Mouse (Mus musculus): ENCODE measurements around the gene Uspl1.
A peak's percentile ranks its signal among the peaks of the same experiment; 100 is the strongest.
"Not testable (repeated sequence)": the region's sequence is repeated elsewhere in the genome, so short reads cannot be mapped to it uniquely, and the experiment has no call there.

The Uspl1 gene

DNA sequence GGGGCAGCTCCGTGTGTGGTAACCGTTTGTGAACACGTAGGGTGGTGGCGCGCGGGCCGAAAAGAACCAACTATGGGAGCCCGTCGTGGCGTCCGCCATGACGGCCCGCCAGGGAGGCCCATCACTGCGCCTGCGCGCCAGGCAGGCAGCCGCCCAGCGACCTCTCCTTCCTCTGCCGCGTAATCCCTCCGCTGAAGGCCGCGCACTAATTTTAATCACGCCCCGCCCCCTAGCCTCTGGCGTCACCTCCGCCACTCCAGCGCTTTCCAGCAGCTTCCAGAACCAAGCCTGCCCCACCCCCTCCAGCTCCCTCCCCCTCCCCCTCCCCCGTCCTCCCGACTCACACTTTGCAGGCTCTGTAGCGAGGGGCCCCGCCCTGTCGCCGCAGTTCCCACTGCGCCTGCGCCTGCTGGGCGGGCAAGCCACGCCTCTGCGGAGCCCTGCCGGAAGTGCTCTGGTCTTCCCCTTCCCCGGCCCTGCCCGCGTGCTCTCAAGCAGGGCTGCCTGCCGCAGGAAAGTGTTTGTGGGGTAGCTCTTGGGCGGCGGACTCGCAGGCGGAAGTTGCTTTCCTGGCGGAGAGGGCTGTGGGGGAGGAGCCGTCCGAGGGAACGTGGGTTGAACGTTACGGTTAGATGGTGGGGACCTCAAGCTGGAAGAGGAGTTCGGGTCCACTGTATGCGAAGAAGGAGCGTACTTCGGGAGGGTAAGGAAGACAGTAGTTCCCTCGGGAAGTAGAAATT is at the start of gene Uspl1, which contains the start of gene Hmgb1:
Gene Uspl1 (plus strand): TSS at position 247 of the 740 bp plus-strand sequence.
Gene Hmgb1 (minus strand): TSS at position 386 of the 740 bp plus-strand sequence.
- peak; percentile 100 for DNase-seq

DNA sequence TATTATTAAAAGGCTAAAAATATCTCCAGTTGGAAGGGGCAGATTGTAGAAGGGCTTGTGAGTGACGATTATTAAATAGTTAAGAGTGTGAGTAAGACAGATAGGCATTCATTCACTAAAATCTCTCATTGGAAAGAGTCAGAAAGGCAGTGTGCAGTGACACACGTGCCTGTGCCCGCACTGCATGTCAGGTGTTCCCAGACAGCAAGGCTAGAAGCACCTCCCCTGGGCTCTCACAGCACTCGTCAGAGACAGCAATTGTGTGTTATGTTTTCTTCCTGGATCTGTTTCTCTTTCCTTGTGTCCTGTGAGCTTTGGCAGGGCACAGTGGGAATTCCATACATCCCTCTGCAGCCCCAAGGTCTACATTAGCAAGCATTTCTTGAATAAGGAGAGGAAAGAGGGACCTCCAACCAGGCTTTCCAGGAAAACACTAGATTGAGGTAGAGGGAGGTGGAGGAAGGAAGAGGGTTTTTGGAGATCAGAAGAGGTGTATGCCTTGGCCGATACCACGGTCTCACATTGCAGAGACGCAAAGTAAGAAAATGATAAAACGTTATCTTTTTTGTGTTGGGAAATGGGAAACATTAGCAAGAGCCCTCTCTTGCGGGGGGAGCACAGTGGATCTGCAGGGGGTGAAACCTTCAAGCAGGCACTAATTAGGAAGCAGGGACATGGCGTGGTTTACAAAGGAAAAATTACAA is 49.2 kb upstream of the Uspl1 start:
- no peak for DNase-seq

DNA sequence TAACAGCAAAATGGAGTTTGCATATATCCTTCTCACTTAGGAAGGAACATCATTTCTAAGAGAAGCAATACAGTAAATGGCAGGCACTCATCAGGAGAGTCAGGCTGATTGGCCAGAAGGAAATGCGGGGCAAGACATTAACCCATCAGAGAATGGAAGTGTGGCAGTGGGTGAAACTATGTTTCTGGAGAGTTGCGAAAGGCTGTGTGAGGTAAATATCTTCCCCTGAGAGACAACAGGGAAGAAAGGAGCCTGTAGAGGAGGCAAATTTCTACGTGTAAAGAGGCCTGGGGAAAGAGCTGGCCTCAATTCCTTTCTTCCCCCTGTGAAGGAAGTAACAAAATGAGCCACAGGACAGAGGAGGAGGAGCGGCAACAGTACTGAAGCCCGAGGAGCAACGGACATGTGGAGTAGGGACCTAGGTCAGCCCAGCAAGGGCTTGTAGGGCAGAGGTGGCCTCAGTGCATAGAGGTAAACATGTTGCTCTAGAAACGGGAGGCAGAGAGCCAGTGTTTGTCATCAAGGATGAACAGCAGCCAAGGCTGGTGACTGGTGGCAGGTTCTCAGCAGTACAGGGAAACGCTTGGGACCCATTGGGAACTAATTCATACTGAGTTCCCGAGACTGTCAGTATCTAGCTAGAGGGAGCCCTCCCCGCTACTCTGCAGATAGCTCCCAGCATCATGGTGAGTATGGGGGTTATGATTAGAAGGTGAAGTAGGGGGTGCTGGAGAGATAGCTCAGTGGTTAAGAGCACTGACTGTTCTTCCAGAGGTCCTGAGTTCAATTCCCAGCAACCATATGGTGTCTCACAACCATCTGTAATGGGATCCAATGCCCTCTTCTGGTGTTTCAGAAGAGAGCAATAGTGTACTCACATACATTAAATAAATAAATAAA is 48.4 kb upstream of the Uspl1 start:
- DNase-seq: no peak

DNA sequence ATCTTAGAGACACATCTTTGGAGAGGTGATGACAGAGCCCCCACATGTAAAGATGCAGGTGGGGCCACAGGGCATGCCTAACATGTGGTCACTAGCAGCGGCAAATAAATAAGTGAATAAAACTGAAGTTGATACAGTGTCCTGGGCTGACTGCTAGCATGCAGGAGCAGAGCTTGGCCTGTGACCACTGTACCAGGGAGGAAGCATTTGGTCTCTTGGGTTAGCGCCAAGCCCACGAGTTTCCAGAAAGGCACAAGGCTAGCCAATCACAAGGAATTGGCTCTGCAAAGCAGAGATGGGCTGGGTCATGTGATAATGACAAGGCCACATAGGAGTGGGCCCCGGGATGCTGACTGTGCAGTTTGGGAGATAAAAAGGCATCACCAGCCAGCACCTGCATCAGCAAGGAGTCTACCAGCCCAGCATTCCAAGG is 47.2 kb upstream of the Uspl1 start:
- peak; percentile 83 to 88 for DNase-seq

DNA sequence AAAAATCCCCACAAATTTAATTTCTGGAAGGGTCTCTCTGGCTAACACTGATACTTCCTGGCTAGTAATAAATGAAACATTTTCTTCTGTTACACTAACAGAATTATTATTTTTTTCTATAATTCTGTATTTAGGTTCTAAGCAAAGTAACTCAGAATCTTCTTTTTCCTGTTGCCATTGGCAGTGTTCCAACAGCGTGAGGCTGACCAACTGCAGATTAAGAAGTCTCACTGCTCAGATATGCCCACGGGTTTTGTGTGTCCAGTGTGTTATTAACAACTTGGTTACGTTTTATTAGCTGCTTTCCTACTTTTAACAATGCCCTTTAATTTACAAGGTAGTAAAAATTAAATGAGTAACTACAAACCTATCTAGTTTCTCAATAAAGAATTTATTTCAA is 46.7 kb upstream of the Uspl1 start:
- DNase-seq: no peak

DNA sequence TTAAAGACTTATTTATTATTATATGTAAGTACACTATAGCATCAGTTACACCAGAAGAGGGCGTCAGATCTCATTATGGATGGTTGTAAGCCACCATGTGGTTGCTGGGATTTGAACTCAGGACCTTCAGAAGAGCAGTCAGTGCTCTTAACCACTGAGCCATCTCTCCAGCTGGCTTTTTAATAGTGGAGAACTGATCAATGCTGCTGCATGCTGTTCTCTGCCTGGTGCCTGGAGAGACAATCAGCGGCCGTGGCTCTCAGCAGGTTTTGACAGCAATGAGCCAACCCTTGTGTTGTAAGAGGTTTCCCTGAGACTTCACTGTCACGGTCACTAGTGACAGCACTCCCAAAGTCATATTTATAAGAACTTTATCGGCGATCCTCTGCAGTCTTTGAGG is 46.1 kb upstream of the Uspl1 start:
- DNase-seq: not testable (repeated sequence)

DNA sequence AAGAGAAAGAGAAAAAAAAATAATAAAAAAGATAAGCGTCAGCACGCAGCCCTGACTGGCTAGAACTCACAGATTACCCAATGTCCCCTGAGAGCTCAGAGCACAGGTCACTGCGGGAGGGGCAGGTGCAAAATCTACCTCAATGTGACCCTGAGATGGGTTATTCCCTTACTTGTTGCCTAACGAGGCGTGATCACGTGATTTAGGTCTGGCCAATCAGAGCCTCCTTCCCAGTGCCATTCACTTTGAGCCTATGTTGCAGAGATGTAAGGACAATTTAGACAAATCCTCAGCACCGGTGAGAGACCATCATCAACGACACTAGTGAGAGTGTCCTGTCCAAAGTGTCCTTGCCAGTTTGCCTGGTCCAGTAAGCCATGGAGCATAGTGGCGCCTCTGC is 43.8 kb upstream of the Uspl1 start:
- DNase-seq: no peak

DNA sequence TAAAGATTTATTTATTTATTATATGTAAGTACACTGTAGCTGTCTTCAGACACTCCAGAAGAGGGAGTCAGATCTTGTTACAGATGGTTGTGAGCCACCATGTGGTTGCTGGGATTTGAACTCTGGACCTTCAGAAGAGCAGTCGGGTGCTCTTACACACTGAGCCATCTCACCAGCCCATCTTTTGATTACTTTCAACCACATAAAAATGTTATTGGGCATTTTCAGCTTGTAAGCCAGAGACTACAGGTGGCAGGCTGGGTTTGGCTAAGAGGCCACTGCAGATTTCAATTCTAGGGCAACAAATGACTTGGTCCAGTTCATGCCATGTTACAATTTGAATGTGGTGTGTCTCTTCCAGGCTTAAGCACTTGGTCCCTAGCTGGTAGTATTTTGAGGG is 43.0 kb upstream of the Uspl1 start:
- DNase-seq: not testable (repeated sequence)

DNA sequence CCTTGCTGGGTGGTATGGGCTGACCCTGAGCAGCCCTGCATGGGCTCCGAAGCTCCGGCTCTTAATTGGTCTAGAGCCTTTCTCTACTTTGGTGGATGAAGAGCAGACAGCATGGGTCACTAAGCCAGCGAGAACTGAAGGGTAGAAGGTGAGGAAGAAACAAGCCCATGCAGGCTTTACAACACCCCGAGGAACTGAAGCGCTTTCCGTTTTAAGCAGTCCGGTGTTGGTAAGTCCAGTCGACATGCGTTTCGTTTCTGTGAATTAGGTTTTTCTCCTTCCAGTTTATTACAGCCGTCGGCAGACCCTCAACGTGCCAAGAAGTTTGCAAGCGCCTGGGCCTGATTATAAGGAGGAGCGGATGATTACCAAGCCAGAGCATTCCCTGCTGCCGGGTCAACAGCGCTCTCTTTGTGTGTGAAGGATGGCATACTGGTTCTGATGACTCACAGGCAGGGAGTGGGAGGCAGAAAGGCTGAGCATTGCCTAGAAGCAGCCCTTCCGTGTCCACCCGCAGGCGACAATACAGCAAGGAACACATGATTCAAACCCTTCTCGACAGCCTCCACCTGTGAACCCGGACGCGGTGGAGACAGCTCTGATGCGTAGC is 40.3 kb upstream of the Uspl1 start:
- peak in 1 of 2 experiments; percentile 8 for DNase-seq

DNA sequence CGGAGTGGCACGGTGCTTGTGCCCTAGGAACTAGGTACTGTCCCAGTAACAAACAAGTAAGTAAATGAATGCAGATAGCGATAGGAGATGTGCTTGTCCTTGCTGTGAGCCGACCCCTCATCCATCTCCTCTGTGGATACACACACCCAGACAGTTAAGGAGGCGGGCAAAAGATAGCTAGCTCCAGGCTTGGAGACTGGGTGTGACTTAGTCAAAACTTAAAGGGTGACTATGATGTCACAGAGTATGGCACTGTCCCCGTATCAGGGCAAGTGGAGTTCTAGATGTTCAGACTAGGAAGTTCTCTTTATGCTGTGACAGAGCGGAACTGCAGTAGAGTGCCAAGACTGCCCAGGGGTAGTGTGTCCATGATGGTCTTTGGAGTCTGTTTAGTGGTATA is 37.5 kb upstream of the Uspl1 start:
- no peak for DNase-seq

DNA sequence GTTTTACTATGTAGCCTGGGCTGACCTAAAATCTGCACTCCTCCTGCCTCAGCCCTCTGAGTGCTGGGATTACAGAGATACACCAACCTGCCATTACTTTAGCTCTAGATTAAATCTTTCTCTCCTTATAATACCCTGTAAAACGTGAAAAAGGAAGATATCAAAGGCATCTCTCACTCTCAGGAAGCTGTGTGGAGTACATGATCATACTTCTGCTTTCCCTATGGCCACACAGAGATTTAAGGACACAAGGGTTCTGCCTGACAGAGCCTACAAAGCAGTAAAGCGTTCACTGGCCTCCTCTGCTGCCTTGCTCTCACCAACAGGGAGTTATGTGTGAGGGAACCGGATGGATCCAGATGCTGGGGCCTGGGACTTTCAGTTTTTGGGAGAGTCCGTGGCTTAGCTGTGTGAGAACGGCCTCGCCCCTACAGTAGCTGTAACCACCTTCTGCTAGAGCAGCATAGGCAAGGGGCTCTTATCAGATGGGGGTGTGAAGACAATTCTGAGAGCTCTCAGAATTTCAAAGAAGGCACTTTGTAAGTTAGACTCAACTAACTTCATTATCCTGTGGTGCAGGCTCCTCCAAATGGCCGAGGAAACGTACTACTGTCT is 36.7 kb upstream of the Uspl1 start:
- DNase-seq: no peak

DNA sequence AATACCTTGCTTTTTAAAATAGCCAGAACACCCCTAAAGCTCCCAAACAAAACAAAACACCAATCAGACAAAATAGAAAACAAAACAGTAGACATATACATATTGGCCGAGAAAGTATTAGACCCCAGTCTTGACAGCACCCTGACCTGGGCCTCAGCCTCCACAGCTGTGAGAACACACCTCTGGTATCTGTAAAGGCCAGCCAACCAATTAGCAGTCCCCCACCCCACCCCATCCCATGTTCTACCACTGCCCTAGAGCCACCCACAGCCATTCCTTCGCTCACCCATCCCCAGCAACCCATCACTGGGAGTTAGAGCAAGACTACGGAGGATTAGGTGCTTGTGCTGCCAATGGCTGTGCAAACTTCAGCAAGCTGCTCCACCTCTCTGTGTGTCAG is 33.3 kb upstream of the Uspl1 start:
- DNase-seq: no peak

DNA sequence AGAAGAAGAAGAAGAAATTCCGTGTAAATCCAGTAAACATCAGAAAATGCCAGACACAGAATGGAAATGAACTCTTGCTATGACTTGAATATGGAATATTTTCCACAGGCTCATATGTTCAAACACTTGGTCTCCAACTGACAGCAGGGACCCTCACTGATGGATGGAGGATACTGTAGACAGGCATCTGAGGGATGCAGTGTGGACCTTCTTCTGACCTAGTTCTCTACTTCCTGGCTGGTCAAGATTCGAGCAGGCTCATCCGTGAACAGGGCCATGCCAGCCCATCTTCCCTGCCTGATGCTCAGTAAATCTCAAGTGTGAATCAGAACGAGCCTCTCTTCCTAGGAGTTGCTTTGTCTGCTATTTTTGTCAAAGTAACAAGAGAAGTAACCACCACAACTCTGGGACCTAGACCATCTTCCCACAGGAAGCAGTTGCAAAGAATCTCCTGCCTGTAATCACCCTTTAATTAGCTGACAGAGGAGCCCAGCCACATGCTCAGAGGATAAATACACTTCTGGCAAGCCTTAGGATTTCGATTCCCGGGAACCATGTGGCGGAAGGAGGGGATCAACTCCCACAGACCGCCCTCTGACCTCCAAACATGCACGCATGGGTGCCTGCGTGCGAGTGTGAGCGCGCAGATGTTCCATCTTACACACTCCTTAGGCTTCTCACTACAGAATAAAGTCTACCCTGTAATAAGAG is 31.9 kb upstream of the Uspl1 start:
- peak; percentile 29 to 44 for DNase-seq

DNA sequence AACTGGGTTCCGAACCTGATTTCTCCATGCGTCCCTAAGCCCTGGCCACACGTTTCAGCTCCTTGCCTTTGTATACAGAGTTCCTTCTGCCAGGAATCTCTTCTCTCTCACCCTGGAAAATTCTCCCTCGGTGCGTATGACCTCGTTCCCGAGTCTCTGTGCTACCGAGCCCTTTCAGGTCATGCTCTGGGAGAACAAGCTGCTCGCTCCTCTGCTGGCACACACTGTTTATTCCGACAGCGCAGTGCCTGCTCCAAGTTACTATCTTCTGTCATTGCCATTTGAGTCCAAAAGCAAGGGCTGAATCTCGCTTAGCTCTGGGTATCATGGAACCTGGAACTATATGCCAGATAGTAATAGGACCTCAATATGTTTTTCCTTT is 31.4 kb upstream of the Uspl1 start:
- peak; percentile 74 to 76 for DNase-seq

DNA sequence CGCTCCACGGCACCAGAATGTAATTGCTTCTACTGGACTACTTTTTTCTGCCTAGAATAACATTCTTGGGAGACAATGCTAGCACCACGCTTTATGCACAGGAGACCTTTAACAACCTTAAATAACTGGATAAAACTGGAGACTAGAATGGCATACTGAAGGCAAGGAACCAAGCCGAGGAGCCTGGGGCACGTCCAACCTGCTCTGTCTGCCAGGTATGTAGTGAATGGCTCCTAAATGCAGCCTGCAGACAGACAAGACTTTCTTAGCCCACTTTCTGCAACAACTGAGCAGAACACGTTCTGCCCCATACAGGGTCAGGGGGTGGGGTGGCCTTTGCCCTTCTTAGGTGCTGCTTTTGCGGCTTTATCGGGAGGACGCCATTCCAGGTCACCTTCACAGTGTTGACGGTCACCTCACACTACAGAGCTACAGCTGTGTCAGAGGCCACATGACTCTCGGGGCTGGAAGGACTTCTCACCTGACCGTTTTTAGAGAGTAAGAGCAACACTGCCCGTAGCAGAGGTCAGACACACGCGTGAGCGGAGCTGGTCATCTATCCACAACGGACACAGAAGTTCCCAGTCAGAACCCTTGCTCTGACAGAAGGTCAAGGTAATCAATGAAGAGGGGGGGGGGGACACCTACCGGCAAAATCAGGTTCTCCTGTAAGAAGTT is 27.1 kb upstream of the Uspl1 start:
- peak in 1 of 2 experiments; percentile 11 for DNase-seq

DNA sequence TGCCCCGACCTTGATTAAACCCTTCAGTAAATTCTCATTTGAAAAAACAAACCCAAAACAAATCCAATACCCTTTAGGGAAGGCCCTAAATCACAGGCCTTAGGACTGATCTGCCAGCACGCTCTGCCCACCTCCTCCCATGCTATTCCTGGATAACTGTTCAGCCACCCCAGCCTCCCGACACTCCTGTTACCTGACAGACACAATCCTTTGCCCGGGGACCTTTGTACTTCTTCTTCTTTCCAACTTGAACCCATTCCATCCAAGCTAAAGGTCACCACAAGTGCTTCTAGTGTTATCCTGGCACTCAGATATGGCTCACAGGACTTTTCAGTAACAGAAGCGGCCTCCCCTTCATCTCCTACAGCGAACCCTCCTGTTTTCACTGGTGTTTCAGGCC is 25.1 kb upstream of the Uspl1 start:
- no peak for DNase-seq

DNA sequence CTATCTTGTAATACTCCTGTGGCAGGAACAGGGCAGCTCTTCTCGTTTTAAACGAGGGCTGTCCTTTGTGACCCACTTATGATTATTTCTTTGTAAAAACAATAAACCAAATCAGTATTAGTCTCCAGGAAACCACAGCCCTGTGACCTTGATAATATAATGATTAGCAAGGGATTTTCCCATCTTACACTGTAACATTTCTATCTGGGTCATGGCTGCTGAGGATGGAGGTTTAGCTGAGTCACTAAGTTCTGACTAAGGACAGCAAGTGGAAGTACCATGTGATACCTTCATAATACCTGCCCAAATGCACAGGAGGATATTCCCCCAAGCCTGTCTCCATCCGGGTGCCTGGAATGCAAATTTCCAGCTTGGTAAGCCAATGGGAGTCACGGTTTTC is 23.7 kb upstream of the Uspl1 start:
- DNase-seq: no peak

DNA sequence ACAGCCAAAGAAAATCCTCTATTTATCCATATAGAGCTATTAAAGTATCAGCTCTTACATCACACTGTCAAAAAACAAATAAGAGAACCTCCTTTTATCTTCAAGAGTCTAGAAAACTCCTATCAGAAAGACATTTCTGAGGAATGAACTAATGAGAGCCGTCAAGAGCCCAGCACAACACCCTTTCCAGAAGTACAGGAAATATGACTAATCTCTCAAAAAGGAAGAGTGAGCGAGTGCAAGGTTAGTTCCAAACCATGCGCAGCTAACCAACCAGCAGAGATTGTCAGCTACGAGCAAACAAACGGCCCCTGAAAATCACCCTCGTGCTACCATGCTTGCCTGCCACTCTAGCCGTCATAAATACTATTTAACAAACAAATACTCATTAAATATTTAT is 21.3 kb upstream of the Uspl1 start:
- no peak for DNase-seq

DNA sequence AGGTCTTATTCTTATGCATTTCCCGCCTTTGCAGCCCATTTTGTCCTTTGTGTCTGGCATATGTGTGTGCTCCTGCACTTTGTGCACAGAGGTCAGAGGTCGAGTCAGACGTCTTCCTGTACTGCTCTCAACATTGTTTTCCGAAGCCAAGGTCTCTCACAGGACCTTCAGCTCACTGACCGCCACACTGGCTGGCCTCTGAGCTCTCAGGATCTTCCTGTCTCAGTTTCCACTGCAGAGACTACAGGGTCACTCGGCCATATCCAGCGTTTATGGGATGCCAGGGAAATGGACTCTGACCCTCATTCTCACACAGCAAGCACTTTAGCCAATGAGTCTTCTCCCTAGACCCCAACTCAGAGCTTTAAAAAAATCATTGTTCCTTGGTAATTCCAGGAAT is 19.3 kb upstream of the Uspl1 start:
- DNase-seq: no peak

DNA sequence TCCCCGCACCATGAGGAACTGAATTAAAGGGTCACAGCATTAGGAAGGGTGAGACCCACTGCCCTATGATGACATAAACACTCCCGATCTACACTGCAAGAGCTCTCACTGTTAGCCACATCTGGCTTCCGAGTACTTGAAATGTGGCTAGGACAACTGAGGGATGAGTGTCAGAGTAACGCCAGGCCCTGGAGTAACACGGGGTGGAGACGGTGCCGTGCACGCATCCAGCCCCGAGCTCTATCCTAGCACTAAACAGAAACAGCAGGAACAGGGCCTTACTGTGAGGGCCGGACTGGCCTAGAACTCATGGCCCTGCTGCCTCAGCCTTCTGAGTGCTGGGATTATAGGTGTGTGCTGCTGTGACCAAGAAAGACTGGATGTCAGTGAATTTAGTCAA is 18.1 kb upstream of the Uspl1 start:
- DNase-seq: no peak

DNA sequence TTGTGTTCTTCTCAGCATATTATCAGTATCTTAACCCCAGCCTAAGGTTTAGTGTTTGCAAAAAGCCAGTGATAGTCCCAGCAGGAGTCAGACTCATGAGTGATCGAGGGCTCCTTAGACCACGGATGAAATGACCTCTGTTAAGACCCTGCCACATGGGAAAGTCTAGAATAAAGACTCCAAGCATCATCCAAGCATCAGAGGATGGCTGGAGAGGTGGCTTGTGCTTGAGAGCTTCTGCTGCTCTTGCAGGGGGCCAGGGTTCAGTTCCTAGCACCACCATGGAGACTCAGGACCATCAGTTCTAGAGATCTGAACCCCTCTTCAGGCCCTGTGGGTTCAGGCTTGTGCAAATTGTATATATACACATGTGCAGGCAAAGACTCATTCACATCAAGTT is 16.1 kb upstream of the Uspl1 start:
- no peak for DNase-seq
